Mouse (Mus musculus) embryonic fibroblast, embryonic 13.5 days (primary cell): ENCODE results near the gene Camk2n1.

Experiments
- CTCF ChIP-seq: IDR thresholded peaks from 2 replicates; pipeline ENCODE4 v1.5.1; 2011; ENCODE audit warnings: mild to moderate bottlenecking, control low read depth, low read length, moderate library complexity, borderline replicate concordance; ENCODE audit not compliant: insufficient read depth
- POLR2A ChIP-seq: IDR thresholded peaks from 2 replicates; pipeline ENCODE4 v1.6.1; 2011; ENCODE audit warnings: low read depth, mild to moderate bottlenecking, control low read depth, low read length, moderate library complexity

GRCm38 (mm10) chr4:138426778-138427705 is 27.1 kb upstream of the Camk2n1 start:
- TF ChIP-seq CTCF: peak; percentile 69; the same call in 1 of the 2 replicates
- TF ChIP-seq POLR2A: no peak
